In genomic region chr1:86506420-86506819, GRCm38 (mm10) we compare ENCODE assay signal across 10 mouse cellular contexts. TPM values are rescaled to one million over a fixed set of nuclear protein-coding genes. Genes with fewer than 3 reads are reported as not detected.
A peak's percentile ranks its signal among the peaks of the same experiment; 100 is the strongest.
DNase-seq lines count a peak whose midpoint lies in the region; ATAC-seq and TF ChIP-seq lines count a peak whose summit lies in the region.
"Had no signal": no experiment of that assay in that cellular context is flagged by ENCODE, and none has a peak within 500 bp of the region (broad histone marks: within the 10 kb centered on the region; RNA-seq: fewer than 3 reads in every experiment).

No protein-coding gene starts in this region.

- no peak for TF ChIP-seq EP300 in MEL (IDR thresholded peaks at IDR 0.05; ENCODE audit: low read depth in 1 of 2, low read length in 2 of 2)

- no peaks in the 10 kb centered on the region for H3K36me3 ChIP-seq in intestine, embryonic 14.5 days (ENCODE audit: control insufficient read depth, insufficient read depth, low read length)
- H3K36me3 ChIP-seq in intestine, embryonic 16.5 days (ENCODE audit: control insufficient read depth, insufficient read depth, low read length) = no peaks in the 10 kb centered on the region
- H3K36me3 ChIP-seq in MEL (ENCODE audit: control insufficient read depth in 1 of 2, insufficient read depth in 2 of 2, low read length in 2 of 2) = peaks cover 0 to 18% of the 10 kb centered on the region in 2 experiments; a peak in 2 of 4 replicates
- H3K36me3 ChIP-seq in forebrain, embryonic 14.5 days (ENCODE audit: control insufficient read depth, insufficient read depth, low read length) = no peaks in the 10 kb centered on the region
- no peaks in the 10 kb centered on the region for H3K36me3 ChIP-seq in midbrain, embryonic 10.5 days

- DNase-seq in intestine, embryonic 14.5 days (ENCODE audit: low spot score) = peak; percentile 41
- no peak for DNase-seq in MEL (ENCODE audit: low read depth, low spot score)
- peak; percentile 75 for DNase-seq in forebrain, embryonic 14.5 days (ENCODE audit: low spot score)
- no peak for DNase-seq in midbrain, embryonic 10.5 days (ENCODE audit: low spot score)
- DNase-seq in thymus, postnatal 14 days = no peak
- DNase-seq in Muller cell, postnatal 12 days (ENCODE audit: inconsistent ontology term) = no peak
- no peak for DNase-seq in urinary bladder, postnatal 25 days (ENCODE audit: low spot score)
- DNase-seq: adrenal gland, postnatal 14 days; kidney, adult 11 months had no signal

- no peak overlapping the region for H3K4me3 ChIP-seq in intestine, embryonic 14.5 days (ENCODE audit: low read depth, low read length)
- H3K4me3 ChIP-seq in intestine, embryonic 16.5 days (ENCODE audit: low read length) = no peak overlapping the region
- no peak overlapping the region for H3K4me3 ChIP-seq in MEL (ENCODE audit: control insufficient read depth in 1 of 2, insufficient read depth in 1 of 2, low read depth in 2 of 2, low read length in 2 of 2)
- H3K4me3 ChIP-seq in forebrain, embryonic 14.5 days (ENCODE audit: low read depth, low read length) = no peak overlapping the region
- no peak overlapping the region for H3K4me3 ChIP-seq in midbrain, embryonic 10.5 days

- no peaks in the 10 kb centered on the region for H3K9me3 ChIP-seq in intestine, embryonic 14.5 days (ENCODE audit: control insufficient read depth, low read length)
- H3K9me3 ChIP-seq in intestine, embryonic 16.5 days (ENCODE audit: control insufficient read depth, low read length) = no peaks in the 10 kb centered on the region
- H3K9me3 ChIP-seq in MEL (replicated peaks; ENCODE audit: insufficient read depth, low read length) = no peaks in the 10 kb centered on the region
- H3K9me3 ChIP-seq in forebrain, embryonic 14.5 days (replicated peaks; ENCODE audit: control insufficient read depth, low read length) = no peaks in the 10 kb centered on the region
- H3K9me3 ChIP-seq in midbrain, embryonic 10.5 days (replicated peaks) = no peaks in the 10 kb centered on the region

- no peak overlapping the region for H3K9ac ChIP-seq in intestine, embryonic 14.5 days (ENCODE audit: low read length)
- H3K9ac ChIP-seq in intestine, embryonic 16.5 days (ENCODE audit: low read depth, low read length) = no peak overlapping the region
- H3K9ac ChIP-seq in MEL (ENCODE audit: control insufficient read depth, low read depth, low read length, poor library complexity, severe bottlenecking) = peak overlapping the region; percentile 11; the same call in 1 of the 2 replicates
- H3K9ac ChIP-seq in forebrain, embryonic 14.5 days (ENCODE audit: low read length) = peak overlapping the region; percentile 2; the same call in 1 of the 2 replicates

- H3K4me1 ChIP-seq in intestine, embryonic 14.5 days (replicated peaks; ENCODE audit: control insufficient read depth, insufficient read depth, low read length) = peaks cover 30% of the 10 kb centered on the region
- peaks cover 41% of the 10 kb centered on the region for H3K4me1 ChIP-seq in intestine, embryonic 16.5 days (ENCODE audit: control insufficient read depth, insufficient read depth, low read length)
- peaks cover 10 to 45% of the 10 kb centered on the region in 2 experiments; a peak in 3 of 4 replicates for H3K4me1 ChIP-seq in MEL (ENCODE audit: control insufficient read depth in 1 of 2, insufficient read depth in 2 of 2, low read length in 2 of 2)
- peaks cover 38% of the 10 kb centered on the region for H3K4me1 ChIP-seq in forebrain, embryonic 14.5 days (ENCODE audit: control insufficient read depth, insufficient read depth, low read length)
- H3K4me1 ChIP-seq in midbrain, embryonic 10.5 days = peaks cover 83% of the 10 kb centered on the region

- no peak for TF ChIP-seq CTCF in MEL (IDR thresholded peaks at IDR 0.05 in 2 of 3, conservative IDR thresholded peaks at IDR 0.05 in 1 of 3; ENCODE audit: control insufficient read depth in 1 of 3, insufficient read depth in 1 of 3, low read depth in 2 of 3, low read length in 3 of 3, poor library complexity in 1 of 3, severe bottlenecking in 1 of 3)

- H3K4me2 ChIP-seq in intestine, embryonic 14.5 days (ENCODE audit: low read length) = no peak overlapping the region
- H3K4me2 ChIP-seq in intestine, embryonic 16.5 days (ENCODE audit: low read depth, low read length) = no peak overlapping the region
- no peak overlapping the region for H3K4me2 ChIP-seq in forebrain, embryonic 14.5 days (ENCODE audit: low read length)

- TF ChIP-seq RAD21 in MEL (IDR thresholded peaks at IDR 0.05; ENCODE audit: low read depth, low read length) = no peak

- WGBS in intestine, embryonic 14.5 days = 90% methylated on average over 5 of the region's 5 CpGs
- 79% methylated on average over 5 of the region's 5 CpGs for WGBS in intestine, embryonic 16.5 days
- WGBS in forebrain, embryonic 14.5 days = 69% methylated on average over 5 of the region's 5 CpGs
- WGBS in midbrain, embryonic 10.5 days = 89% methylated on average over 5 of the region's 5 CpGs

- no peak for TF ChIP-seq POLR2A in MEL (IDR thresholded peaks at IDR 0.05; ENCODE audit: control insufficient read depth in 1 of 2, insufficient read depth in 1 of 2, low read depth in 1 of 2, low read length in 2 of 2, poor library complexity in 1 of 2)

- no peak overlapping the region for H3K27ac ChIP-seq in intestine, embryonic 14.5 days (ENCODE audit: low read depth)
- no peak overlapping the region for H3K27ac ChIP-seq in intestine, embryonic 16.5 days (ENCODE audit: low read length)
- H3K27ac ChIP-seq in MEL (ENCODE audit: control insufficient read depth, low read depth, low read length) = no peak overlapping the region
- H3K27ac ChIP-seq in forebrain, embryonic 14.5 days (ENCODE audit: low read depth, low read length) = peak overlapping the region; percentile 99
- peak overlapping the region; percentile 98 for H3K27ac ChIP-seq in midbrain, embryonic 10.5 days (replicated peaks)

- no peak for ATAC-seq in intestine, embryonic 14.5 days (replicated peaks; ENCODE audit: low FRiP score, low TSS enrichment, low read depth)
- no peak for ATAC-seq in intestine, embryonic 16.5 days
- ATAC-seq in forebrain, embryonic 14.5 days = no peak

- H3K27me3 ChIP-seq in intestine, embryonic 14.5 days (replicated peaks; ENCODE audit: control insufficient read depth, insufficient read depth, low read length) = no peaks in the 10 kb centered on the region
- no peaks in the 10 kb centered on the region for H3K27me3 ChIP-seq in intestine, embryonic 16.5 days (replicated peaks; ENCODE audit: control insufficient read depth, insufficient read depth, low read length)
- H3K27me3 ChIP-seq in MEL (ENCODE audit: control insufficient read depth in 1 of 2, insufficient read depth in 2 of 2, low read length in 2 of 2) = no peaks in the 10 kb centered on the region
- H3K27me3 ChIP-seq in forebrain, embryonic 14.5 days (replicated peaks; ENCODE audit: control insufficient read depth, insufficient read depth, low read length) = no peaks in the 10 kb centered on the region
- no peaks in the 10 kb centered on the region for H3K27me3 ChIP-seq in midbrain, embryonic 10.5 days (ENCODE audit: low read depth, poor library complexity, severe bottlenecking)

- H3K79me2 ChIP-seq in MEL (ENCODE audit: control insufficient read depth, insufficient read depth, low read length, poor library complexity) = peaks cover 8% of the 10 kb centered on the region; the same call in 1 of the 2 replicates

TF ChIP-seq in MEL, 35 proteins besides CTCF, POLR2A, EP300 and RAD21:
- no peak for TF ChIP-seq BHLHE40 (IDR thresholded peaks at IDR 0.05; ENCODE audit: borderline replicate concordance, low read depth, low read length)
- no peak for TF ChIP-seq GABPA (IDR thresholded peaks at IDR 0.05; ENCODE audit: low read depth, low read length)
- no peak for TF ChIP-seq MAFK (IDR thresholded peaks at IDR 0.05; ENCODE audit: borderline replicate concordance, low read depth, low read length)
- TF ChIP-seq MXI1 (IDR thresholded peaks at IDR 0.05; ENCODE audit: low read depth, low read length) = no peak
- no peak for TF ChIP-seq GATA1 (IDR thresholded peaks at IDR 0.05; ENCODE audit: low read depth, low read length)
- TF ChIP-seq MAX (IDR thresholded peaks at IDR 0.05; ENCODE audit: low read length) = no peak
- TF ChIP-seq ZMIZ1 (IDR thresholded peaks at IDR 0.05; ENCODE audit: low read depth, low read length) = no peak

RNA-seq across cellular contexts. Expression of gene Ptma, which starts 20.1 kb away (rescaled TPM):
- polyA plus RNA-seq in intestine, embryonic 14.5 days (2014; fragmentation: Nextera tagmentation; extraction: Ambion mirVana) = 2,795 and 2,826 TPM in 2 replicates
- 1,684 and 1,813 TPM in 2 replicates for polyA plus RNA-seq in intestine, embryonic 16.5 days (2015; fragmentation: Nextera tagmentation; extraction: Ambion mirVana)
- total RNA-seq in MEL (2012; rRNA removed) = 3,309 and 3,407 TPM in 2 replicates
- polyA plus RNA-seq in MEL (2012; ENCODE audit: insufficient read depth in 1 of 2, insufficient read length in 2 of 2, low read depth in 1 of 2, low replicate concordance in 2 of 2, missing spikeins in 1 of 2) = 1,000 to 10,000 TPM; 2,419 to 4,891 TPM
- 2,309 and 2,480 TPM in 2 replicates for polyA plus RNA-seq in forebrain, embryonic 14.5 days (2014; fragmentation: Nextera tagmentation; extraction: Ambion mirVana)
- 2,732 and 2,904 TPM in 2 replicates for polyA plus RNA-seq in midbrain, embryonic 10.5 days (2016; fragmentation: Nextera tagmentation; extraction: Ambion mirVana)

Comparison
In these comparisons a context has a peak if more than half of its experiments do, and no peak if none do; other contexts are left out.
1. DNase-seq: peak in intestine, embryonic 14.5 days (single experiment) and forebrain, embryonic 14.5 days (single experiment); none in MEL (single experiment), midbrain, embryonic 10.5 days (single experiment), thymus, postnatal 14 days (single experiment), Muller cell, postnatal 12 days (single experiment) and urinary bladder, postnatal 25 days (single experiment).
2. H3K27ac ChIP-seq: peak in forebrain, embryonic 14.5 days (single experiment) and midbrain, embryonic 10.5 days (single experiment); none in intestine, embryonic 14.5 days (single experiment), intestine, embryonic 16.5 days (single experiment) and MEL (single experiment).
3. H3K9ac ChIP-seq: peak in MEL (single experiment) and forebrain, embryonic 14.5 days (single experiment); none in intestine, embryonic 14.5 days (single experiment) and intestine, embryonic 16.5 days (single experiment).